17 mouse cellular contexts compared by ENCODE assay signal in the genomic region with DNA sequence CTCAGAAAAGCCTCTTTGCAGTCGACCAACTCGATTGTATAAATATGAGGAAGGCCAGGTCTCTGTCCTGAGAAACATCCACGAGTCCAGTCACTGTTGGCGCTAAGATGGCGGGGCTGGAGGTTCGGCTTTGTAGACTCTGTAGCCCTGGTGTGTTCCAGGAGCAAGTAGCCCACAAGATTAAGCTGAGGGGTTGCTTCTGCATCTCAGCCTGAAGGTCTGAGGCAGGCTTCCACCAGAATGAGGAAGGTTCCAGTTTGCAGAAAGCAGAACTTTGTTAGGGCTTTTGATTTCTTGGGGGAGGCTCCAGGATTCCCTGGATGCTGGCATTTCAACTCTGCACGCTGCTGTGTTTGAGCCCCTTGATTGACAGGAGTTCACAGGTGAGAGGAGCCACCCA.
"Had no signal": no experiment of that assay in that cellular context is flagged by ENCODE, and none has a peak within 500 bp of the region (broad histone marks: within the 10 kb centered on the region; RNA-seq: fewer than 3 reads in every experiment).

No protein-coding gene starts in this region.

- H3K4me1 ChIP-seq: limb, embryonic 13.5 days; neural tube, embryonic 15.5 days had no signal

- H3K4me2 ChIP-seq: limb, embryonic 13.5 days; lung, embryonic 15.5 days; midbrain, embryonic 11.5 days; neural tube, embryonic 15.5 days had no signal

- ATAC-seq: midbrain, embryonic 16.5 days had no signal

- DNase-seq: kidney, adult 11 months; kidney, adult 9 months; kidney, postnatal 10 days; kidney, postnatal 4 days; left cerebral cortex, postnatal 4 days; lung, postnatal 14 days; right cerebral cortex, adult 18-20 months; right cerebral cortex, postnatal 25 days; thymus, postnatal 36 days had no signal

- H3K27ac ChIP-seq: layer of hippocampus, adult 2 months; limb, embryonic 13.5 days; liver, embryonic 14.5 days; lung, embryonic 15.5 days; neural tube, embryonic 15.5 days had no signal

- H3K9me3 ChIP-seq: limb, embryonic 13.5 days; lung, embryonic 15.5 days; neural tube, embryonic 15.5 days had no signal

- H3K9ac ChIP-seq: limb, embryonic 13.5 days; liver, embryonic 14.5 days; lung, embryonic 15.5 days; neural tube, embryonic 15.5 days had no signal

- H3K36me3 ChIP-seq: limb, embryonic 13.5 days; lung, embryonic 15.5 days; neural tube, embryonic 15.5 days had no signal

- H3K27me3 ChIP-seq: limb, embryonic 13.5 days; lung, embryonic 15.5 days; neural tube, embryonic 15.5 days had no signal

- H3K4me3 ChIP-seq: layer of hippocampus, adult 2 months; limb, embryonic 13.5 days; lung, embryonic 15.5 days; myocyte; neural tube, embryonic 15.5 days had no signal
